Comparison of ENCODE assay signal across 15 mouse cellular contexts in the genomic region with DNA sequence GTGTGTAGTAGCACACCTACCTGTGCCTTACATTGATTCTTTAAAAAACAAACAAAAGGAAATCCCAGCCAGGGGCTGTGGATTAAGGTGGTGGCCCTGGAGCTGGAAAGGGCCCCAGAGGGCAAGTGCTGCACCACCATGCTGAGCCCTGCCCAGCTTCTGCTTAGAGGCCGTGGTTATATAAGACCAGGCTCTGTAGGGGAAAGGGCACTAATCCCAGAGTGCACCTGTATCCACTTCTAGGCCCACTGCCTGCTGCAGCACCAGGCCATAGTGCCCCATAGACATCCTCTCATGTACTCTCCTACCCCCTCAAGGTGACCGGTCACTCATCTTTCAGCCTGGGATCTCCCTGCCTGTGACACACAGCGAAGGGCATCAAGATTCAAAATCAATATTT. TPM values are rescaled to one million over a fixed set of nuclear protein-coding genes. Genes with fewer than 3 reads are reported as not detected.
DNase-seq lines count a peak whose midpoint lies in the region; ATAC-seq and TF ChIP-seq lines count a peak whose summit lies in the region.
"Had no signal": no experiment of that assay in that cellular context is flagged by ENCODE, and none has a peak within 500 bp of the region (broad histone marks: within the 10 kb centered on the region; RNA-seq: fewer than 3 reads in every experiment).

No protein-coding gene starts in this region.

- intact Hi-C loops in heart, postnatal 36 days (cut with DNase I): no loop called here

- H3K36me3 ChIP-seq in kidney, embryonic 14.5 days (ENCODE audit: control insufficient read depth, insufficient read depth, low read length): no peaks in the 10 kb centered on the region; the same call in 1 of the 2 replicates
- H3K36me3 ChIP-seq in heart, postnatal 0 days (replicated peaks; ENCODE audit: control insufficient read depth, insufficient read depth, low read length): peaks cover 17% of the 10 kb centered on the region
- peaks cover 20% of the 10 kb centered on the region for H3K36me3 ChIP-seq in liver, embryonic 15.5 days (replicated peaks)
- H3K36me3 ChIP-seq in forebrain, embryonic 12.5 days (replicated peaks): no peaks in the 10 kb centered on the region
- H3K36me3 ChIP-seq: hindbrain, embryonic 12.5 days; limb, embryonic 13.5 days had no signal

- TF ChIP-seq EP300 in heart, postnatal 0 days (IDR thresholded peaks at IDR 0.05; ENCODE audit: low read depth): no peak

- peaks cover 22% of the 10 kb centered on the region for H3K4me1 ChIP-seq in kidney, embryonic 14.5 days (ENCODE audit: control insufficient read depth, insufficient read depth, low read length)
- peaks cover 16% of the 10 kb centered on the region for H3K4me1 ChIP-seq in heart, postnatal 0 days (ENCODE audit: control insufficient read depth, insufficient read depth)
- peaks cover 46% of the 10 kb centered on the region for H3K4me1 ChIP-seq in liver, embryonic 15.5 days (replicated peaks)
- H3K4me1 ChIP-seq in forebrain, embryonic 12.5 days: peaks cover 23% of the 10 kb centered on the region

- H3K9ac ChIP-seq in kidney, embryonic 14.5 days (ENCODE audit: low read depth, low read length): no peak overlapping the region
- 0 out of 2 replicates have a peak overlapping the region, but pooled peaks have one; percentile 17 for H3K9ac ChIP-seq in heart, postnatal 0 days (replicated peaks; ENCODE audit: low read depth, low read length)
- no peak overlapping the region for H3K9ac ChIP-seq in liver, embryonic 15.5 days
- H3K9ac ChIP-seq in forebrain, embryonic 12.5 days: no peak overlapping the region
- H3K9ac ChIP-seq: hindbrain, embryonic 12.5 days; limb, embryonic 13.5 days had no signal

- H3K9me3 ChIP-seq in kidney, embryonic 14.5 days (ENCODE audit: control insufficient read depth, low read length): no peaks in the 10 kb centered on the region
- no peaks in the 10 kb centered on the region for H3K9me3 ChIP-seq in heart, postnatal 0 days (replicated peaks; ENCODE audit: control insufficient read depth, low read length)
- no peaks in the 10 kb centered on the region for H3K9me3 ChIP-seq in liver, embryonic 15.5 days (replicated peaks)
- no peaks in the 10 kb centered on the region for H3K9me3 ChIP-seq in forebrain, embryonic 12.5 days
- H3K9me3 ChIP-seq: hindbrain, embryonic 12.5 days; limb, embryonic 13.5 days had no signal

- no peak overlapping the region for H3K4me3 ChIP-seq in kidney, embryonic 14.5 days (ENCODE audit: low read length)
- no peak overlapping the region for H3K4me3 ChIP-seq in heart, postnatal 0 days (ENCODE audit: low read depth, low read length)
- no peak overlapping the region for H3K4me3 ChIP-seq in liver, embryonic 15.5 days (replicated peaks)
- H3K4me3 ChIP-seq in forebrain, embryonic 12.5 days (replicated peaks): no peak overlapping the region
- H3K4me3 ChIP-seq: hindbrain, embryonic 12.5 days; left cerebral cortex, adult 2 months; limb, embryonic 13.5 days had no signal

- no peaks in the 10 kb centered on the region for H3K27me3 ChIP-seq in kidney, embryonic 14.5 days (ENCODE audit: control insufficient read depth, insufficient read depth, low read length)
- H3K27me3 ChIP-seq in heart, postnatal 0 days (ENCODE audit: control insufficient read depth, insufficient read depth, low read length): no peaks in the 10 kb centered on the region
- H3K27me3 ChIP-seq in liver, embryonic 15.5 days: no peaks in the 10 kb centered on the region
- H3K27me3 ChIP-seq in forebrain, embryonic 12.5 days: 0 out of 2 replicates have a peak, but pooled peaks cover 6% of the 10 kb centered on the region
- H3K27me3 ChIP-seq: hindbrain, embryonic 12.5 days; limb, embryonic 13.5 days had no signal

- no peak overlapping the region for H3K27ac ChIP-seq in kidney, embryonic 14.5 days (ENCODE audit: low read depth, low read length)
- H3K27ac ChIP-seq in heart, postnatal 0 days (ENCODE audit: low read depth): 0 out of 2 replicates have a peak overlapping the region, but pooled peaks have one; percentile 35
- no peak overlapping the region for H3K27ac ChIP-seq in liver, embryonic 15.5 days (replicated peaks)
- H3K27ac ChIP-seq in forebrain, embryonic 12.5 days: no peak overlapping the region
- H3K27ac ChIP-seq: hindbrain, embryonic 12.5 days; left cerebral cortex, adult 2 months; limb, embryonic 13.5 days had no signal

- no peak for TF ChIP-seq CTCF in heart, postnatal 0 days (IDR thresholded peaks at IDR 0.05; ENCODE audit: low read depth)

- 96% methylated on average over 3 of the region's 3 CpGs for WGBS in kidney, embryonic 14.5 days
- WGBS in heart, postnatal 0 days: 88% methylated on average over 3 of the region's 3 CpGs
- WGBS in liver, embryonic 15.5 days (ENCODE audit: insufficient replicate concordance): 69% methylated on average over 3 of the region's 3 CpGs
- 96% methylated on average over 3 of the region's 3 CpGs for WGBS in forebrain, embryonic 12.5 days

- H3K4me2 ChIP-seq in kidney, embryonic 14.5 days (replicated peaks; ENCODE audit: low read depth, low read length): no peak overlapping the region
- peak overlapping the region; percentile 94 for H3K4me2 ChIP-seq in heart, postnatal 0 days (ENCODE audit: low read depth, low read length)
- H3K4me2 ChIP-seq in liver, embryonic 15.5 days: peak overlapping the region; percentile 88; the same call in 1 of the 2 replicates
- H3K4me2 ChIP-seq in forebrain, embryonic 12.5 days: no peak overlapping the region
- H3K4me2 ChIP-seq: hindbrain, embryonic 12.5 days; limb, embryonic 13.5 days had no signal

- DNase-seq in heart, adult 11 months: peak; percentile 96
- no peak for DNase-seq in heart, postnatal 36 days
- DNase-seq in kidney, adult 9 months: peak; percentile 85
- DNase-seq in heart, postnatal 0 days (ENCODE audit: low spot score): no peak
- DNase-seq in urinary bladder, postnatal 4 days (ENCODE audit: low spot score in 2 of 2): no peak
- DNase-seq: cerebellum, postnatal 36 days; thymus, postnatal 14 days had no signal

- ATAC-seq in kidney, embryonic 14.5 days (ENCODE audit: low FRiP score, low TSS enrichment): no peak
- no peak for ATAC-seq in heart, postnatal 0 days (ENCODE audit: insufficient read depth, low read depth)
- no peak for ATAC-seq in liver, embryonic 15.5 days (ENCODE audit: insufficient read depth)
- no peak for ATAC-seq in forebrain, embryonic 12.5 days (ENCODE audit: low FRiP score)
- ATAC-seq: forebrain, embryonic 14.5 days; midbrain, embryonic 16.5 days had no signal

RNA-seq across cellular contexts. Expression of gene Mcrip2, which starts 2.4 kb away (rescaled TPM):
- total RNA-seq in heart, postnatal 36 days (2021): 100 to 1,000 TPM; 272 to 286 TPM
- polyA plus RNA-seq in kidney, embryonic 14.5 days (2014; fragmentation: Nextera tagmentation; extraction: Ambion mirVana): 40.0 and 41.4 TPM in 2 replicates
- 202 and 225 TPM in 2 replicates for total RNA-seq in heart, postnatal 0 days (2014; rRNA removed; ENCODE audit: low replicate concordance)
- polyA plus RNA-seq in heart, postnatal 0 days (2015; fragmentation: Nextera tagmentation; extraction: Ambion mirVana): 346 and 357 TPM in 2 replicates
- 37.3 and 39.3 TPM in 2 replicates for polyA plus RNA-seq in liver, embryonic 15.5 days (2015; fragmentation: Nextera tagmentation; extraction: Ambion mirVana)
- polyA plus RNA-seq in forebrain, embryonic 12.5 days (2016; fragmentation: Nextera tagmentation; extraction: Ambion mirVana): 7.7 and 9.8 TPM in 2 replicates

RNA-seq across cellular contexts. Expression of gene Wdr90, which starts 4.9 kb away (rescaled TPM):
- 1 to 10 TPM; 1.7 to 2.0 TPM for total RNA-seq in heart, postnatal 36 days (2021)
- 21.4 and 27.5 TPM in 2 replicates for polyA plus RNA-seq in kidney, embryonic 14.5 days (2014; fragmentation: Nextera tagmentation; extraction: Ambion mirVana)
- total RNA-seq in heart, postnatal 0 days (2014; rRNA removed; ENCODE audit: low replicate concordance): 19.3 and 36.7 TPM in 2 replicates
- polyA plus RNA-seq in heart, postnatal 0 days (2015; fragmentation: Nextera tagmentation; extraction: Ambion mirVana): 3.1 and 4.2 TPM in 2 replicates
- polyA plus RNA-seq in liver, embryonic 15.5 days (2015; fragmentation: Nextera tagmentation; extraction: Ambion mirVana): 8.1 and 9.3 TPM in 2 replicates
- 38.2 and 41.1 TPM in 2 replicates for polyA plus RNA-seq in forebrain, embryonic 12.5 days (2016; fragmentation: Nextera tagmentation; extraction: Ambion mirVana)

RNA-seq across cellular contexts. Expression of gene Mettl26, which starts 8.7 kb away (rescaled TPM):
- total RNA-seq in heart, postnatal 36 days (2021): 10 to 100 TPM; 16.1 to 18.1 TPM
- 83.9 and 85.3 TPM in 2 replicates for polyA plus RNA-seq in kidney, embryonic 14.5 days (2014; fragmentation: Nextera tagmentation; extraction: Ambion mirVana)
- total RNA-seq in heart, postnatal 0 days (2014; rRNA removed; ENCODE audit: low replicate concordance): 23.1 and 28.1 TPM in 2 replicates
- polyA plus RNA-seq in heart, postnatal 0 days (2015; fragmentation: Nextera tagmentation; extraction: Ambion mirVana): 27.8 and 28.0 TPM in 2 replicates
- polyA plus RNA-seq in liver, embryonic 15.5 days (2015; fragmentation: Nextera tagmentation; extraction: Ambion mirVana): 46.4 and 49.4 TPM in 2 replicates
- polyA plus RNA-seq in forebrain, embryonic 12.5 days (2016; fragmentation: Nextera tagmentation; extraction: Ambion mirVana): 51.6 and 55.5 TPM in 2 replicates

RNA-seq across cellular contexts. Expression of gene Wfikkn1, which starts 14.5 kb away (rescaled TPM):
- under 1 TPM; 0.41 to 0.64 TPM for total RNA-seq in heart, postnatal 36 days (2021)
- 0.99 and 1.2 TPM in 2 replicates for polyA plus RNA-seq in kidney, embryonic 14.5 days (2014; fragmentation: Nextera tagmentation; extraction: Ambion mirVana)
- not detected in 2 replicates for total RNA-seq in heart, postnatal 0 days (2014; rRNA removed; ENCODE audit: low replicate concordance)
- polyA plus RNA-seq in heart, postnatal 0 days (2015; fragmentation: Nextera tagmentation; extraction: Ambion mirVana): 0.07 and 0.11 TPM in 2 replicates
- polyA plus RNA-seq in liver, embryonic 15.5 days (2015; fragmentation: Nextera tagmentation; extraction: Ambion mirVana): 0.35 and 0.59 TPM in 2 replicates
- 0.66 and 0.79 TPM in 2 replicates for polyA plus RNA-seq in forebrain, embryonic 12.5 days (2016; fragmentation: Nextera tagmentation; extraction: Ambion mirVana)

RNA-seq across cellular contexts. Expression of gene Rhot2, which starts 21.5 kb away (rescaled TPM):
- 100 to 1,000 TPM; 110 to 115 TPM for total RNA-seq in heart, postnatal 36 days (2021)
- 13.0 and 21.7 TPM in 2 replicates for polyA plus RNA-seq in kidney, embryonic 14.5 days (2014; fragmentation: Nextera tagmentation; extraction: Ambion mirVana)
- 88.2 and 116 TPM in 2 replicates for total RNA-seq in heart, postnatal 0 days (2014; rRNA removed; ENCODE audit: low replicate concordance)
- 27.1 and 27.5 TPM in 2 replicates for polyA plus RNA-seq in heart, postnatal 0 days (2015; fragmentation: Nextera tagmentation; extraction: Ambion mirVana)
- 10.8 and 12.6 TPM in 2 replicates for polyA plus RNA-seq in liver, embryonic 15.5 days (2015; fragmentation: Nextera tagmentation; extraction: Ambion mirVana)
- 20.9 and 23.4 TPM in 2 replicates for polyA plus RNA-seq in forebrain, embryonic 12.5 days (2016; fragmentation: Nextera tagmentation; extraction: Ambion mirVana)

Comparison
In these comparisons a context has a peak if more than half of its experiments do, and no peak if none do; other contexts are left out.
1. DNase-seq: peak in heart, adult 11 months (single experiment) and kidney, adult 9 months (single experiment); none in heart, postnatal 36 days (0 of 2), heart, postnatal 0 days (single experiment) and urinary bladder, postnatal 4 days (0 of 2).
2. H3K4me2 ChIP-seq: peak in heart, postnatal 0 days (single experiment) and liver, embryonic 15.5 days (single experiment); none in kidney, embryonic 14.5 days (single experiment) and forebrain, embryonic 12.5 days (single experiment).